Mouse (Mus musculus): ENCODE results near the gene 2010111I01Rik. TPM values are rescaled to one million over a fixed set of nuclear protein-coding genes. Genes with fewer than 3 reads are reported as not detected.
A peak's percentile ranks its signal among the peaks of the same experiment; 100 is the strongest.

The 2010111I01Rik gene
- total and polyA plus RNA-seq, 2 experiments from 2014 or later = 16.2 to 30.3 TPM

- Histone ChIP-seq H3K9ac (replicated peaks; ENCODE audit: low read length, poor library complexity, severe bottlenecking) (no peak overlapping the region), H3K4me1 (ENCODE audit: insufficient read depth, low read length) (no peaks in the 10 kb centered on the region), H3K4me2 (ENCODE audit: low read depth, low read length, poor library complexity, severe bottlenecking) (no peak overlapping the region), H3K27me3 (ENCODE audit: insufficient read depth, low read length) (no peaks in the 10 kb centered on the region), H3K4me3 (ENCODE audit: low read depth, low read length) (no peak overlapping the region), H3K9me3 (ENCODE audit: low read length) (no peaks in the 10 kb centered on the region), H3K36me3 (ENCODE audit: insufficient read depth, low read length) (peaks cover 16% of the 10 kb centered on the region), H3K27ac (ENCODE audit: low read depth, low read length) (no peak overlapping the region)
- ATAC-seq (ENCODE audit: low FRiP score) (no peak), DNase-seq (ENCODE audit: low spot score) (no peak)
- 78% methylated on average over 8 of the region's 8 CpGs for WGBS
- TF ChIP-seq CTCF (IDR thresholded peaks at IDR 0.05) = no peak
Observed at GRCm38 (mm10) chr13:63281206-63281605, 316.5 kb downstream of the 2010111I01Rik start.

- Histone ChIP-seq H3K4me3 (ENCODE audit: low read depth, low read length) (no peak overlapping the region), H3K9ac (replicated peaks; ENCODE audit: low read length, poor library complexity, severe bottlenecking) (no peak overlapping the region), H3K27me3 (ENCODE audit: insufficient read depth, low read length) (no peaks in the 10 kb centered on the region), H3K27ac (ENCODE audit: low read depth, low read length) (no peak overlapping the region), H3K36me3 (ENCODE audit: insufficient read depth, low read length) (peaks cover 17% of the 10 kb centered on the region), H3K4me2 (ENCODE audit: low read depth, low read length, poor library complexity, severe bottlenecking) (no peak overlapping the region), H3K9me3 (ENCODE audit: low read length) (no peaks in the 10 kb centered on the region), H3K4me1 (ENCODE audit: insufficient read depth, low read length) (no peaks in the 10 kb centered on the region)
- TF ChIP-seq CTCF (IDR thresholded peaks at IDR 0.05) = no peak
- ATAC-seq (ENCODE audit: low FRiP score) (no peak), DNase-seq (ENCODE audit: low spot score) (no peak)
Observed at GRCm38 (mm10) chr13:63283236-63283635, 318.5 kb downstream of the 2010111I01Rik start.

- Histone ChIP-seq H3K27me3 (ENCODE audit: insufficient read depth, low read length) (no peaks in the 10 kb centered on the region), H3K9ac (replicated peaks; ENCODE audit: low read length, poor library complexity, severe bottlenecking) (no peak overlapping the region), H3K27ac (ENCODE audit: low read depth, low read length) (no peak overlapping the region), H3K4me2 (ENCODE audit: low read depth, low read length, poor library complexity, severe bottlenecking) (no peak overlapping the region), H3K4me3 (ENCODE audit: low read depth, low read length) (no peak overlapping the region), H3K9me3 (ENCODE audit: low read length) (no peaks in the 10 kb centered on the region), H3K36me3 (ENCODE audit: insufficient read depth, low read length) (peaks cover 17% of the 10 kb centered on the region), H3K4me1 (ENCODE audit: insufficient read depth, low read length) (no peaks in the 10 kb centered on the region; the same call in 1 of the 2 replicates)
- no peak for DNase-seq (ENCODE audit: low spot score)
- no peak for TF ChIP-seq CTCF (IDR thresholded peaks at IDR 0.05)
- WGBS = 91% methylated on average over 3 of the region's 3 CpGs
- no peak for ATAC-seq (ENCODE audit: low FRiP score)
Observed at GRCm38 (mm10) chr13:63284748-63285147, 320.1 kb downstream of the 2010111I01Rik start.

GRCm38 (mm10) chr13:63286483-63287102, 321.9 kb downstream of the 2010111I01Rik start:
- Histone ChIP-seq H3K27ac (ENCODE audit: low read depth, low read length) (no peak overlapping the region), H3K27me3 (ENCODE audit: insufficient read depth, low read length) (no peaks in the 10 kb centered on the region), H3K9ac (replicated peaks; ENCODE audit: low read length, poor library complexity, severe bottlenecking) (no peak overlapping the region), H3K36me3 (ENCODE audit: insufficient read depth, low read length) (peaks cover 17% of the 10 kb centered on the region), H3K9me3 (ENCODE audit: low read length) (no peaks in the 10 kb centered on the region), H3K4me2 (ENCODE audit: low read depth, low read length, poor library complexity, severe bottlenecking) (no peak overlapping the region), H3K4me3 (ENCODE audit: low read depth, low read length) (no peak overlapping the region), H3K4me1 (ENCODE audit: insufficient read depth, low read length) (no peaks in the 10 kb centered on the region; the same call in 1 of the 2 replicates)
- DNase-seq (ENCODE audit: low spot score) (no peak), ATAC-seq (ENCODE audit: low FRiP score) (no peak)
- no peak for TF ChIP-seq CTCF (IDR thresholded peaks at IDR 0.05)
- 90% methylated on average over 11 of the region's 11 CpGs for WGBS

GRCm38 (mm10) chr13:63289152-63289551, 324.5 kb downstream of the 2010111I01Rik start:
- no peaks in the 10 kb centered on the region; the same call in 1 of the 2 replicates for H3K4me1 ChIP-seq (ENCODE audit: insufficient read depth, low read length)
- no peak for TF ChIP-seq CTCF (IDR thresholded peaks at IDR 0.05)
- no peak overlapping the region for H3K4me2 ChIP-seq (ENCODE audit: low read depth, low read length, poor library complexity, severe bottlenecking)
- no peak overlapping the region for H3K27ac ChIP-seq (ENCODE audit: low read depth, low read length)
- WGBS = 45% methylated on average over 4 of the region's 4 CpGs
- no peak overlapping the region for H3K9ac ChIP-seq (replicated peaks; ENCODE audit: low read length, poor library complexity, severe bottlenecking)
- DNase-seq (ENCODE audit: low spot score) = peak; percentile 22
- peaks cover 10% of the 10 kb centered on the region for H3K36me3 ChIP-seq (ENCODE audit: insufficient read depth, low read length)
- no peak for ATAC-seq (ENCODE audit: low FRiP score)
- no peaks in the 10 kb centered on the region for H3K27me3 ChIP-seq (ENCODE audit: insufficient read depth, low read length)
- H3K4me3 ChIP-seq (ENCODE audit: low read depth, low read length) = no peak overlapping the region
- H3K9me3 ChIP-seq (ENCODE audit: low read length) = no peaks in the 10 kb centered on the region

- ATAC-seq (ENCODE audit: low FRiP score) = no peak
- peaks cover 10% of the 10 kb centered on the region for H3K36me3 ChIP-seq (ENCODE audit: insufficient read depth, low read length)
- no peak overlapping the region for H3K4me2 ChIP-seq (ENCODE audit: low read depth, low read length, poor library complexity, severe bottlenecking)
- H3K9me3 ChIP-seq (ENCODE audit: low read length) = no peaks in the 10 kb centered on the region
- peak; percentile 41 for DNase-seq (ENCODE audit: low spot score)
- 30% methylated on average over 5 of the region's 5 CpGs for WGBS
- TF ChIP-seq CTCF (IDR thresholded peaks at IDR 0.05) = no peak
- H3K27me3 ChIP-seq (ENCODE audit: insufficient read depth, low read length) = no peaks in the 10 kb centered on the region
- H3K4me1 ChIP-seq (ENCODE audit: insufficient read depth, low read length) = no peaks in the 10 kb centered on the region; the same call in 1 of the 2 replicates
- no peak overlapping the region for H3K9ac ChIP-seq (replicated peaks; ENCODE audit: low read length, poor library complexity, severe bottlenecking)
- H3K4me3 ChIP-seq (ENCODE audit: low read depth, low read length) = no peak overlapping the region
- H3K27ac ChIP-seq (ENCODE audit: low read depth, low read length) = no peak overlapping the region
Observed at GRCm38 (mm10) chr13:63289687-63290086, 325.0 kb downstream of the 2010111I01Rik start.

Measured in midbrain, postnatal 0 days (tissue).